Mouse (Mus musculus): Measurements from ENCODE around the gene L3mbtl4. TPM values are rescaled to one million over a fixed set of nuclear protein-coding genes. Genes with fewer than 3 reads are reported as not detected.
"Not testable (repeated sequence)": the region's sequence is repeated elsewhere in the genome, so short reads cannot be mapped to it uniquely, and the experiment has no call there.

Gene L3mbtl4
- polyA plus RNA-seq, 1 experiment, result 1.5 TPM

- DNase-seq (ENCODE audit: extremely low spot score in 1 of 2, low spot score in 1 of 2), result no peak
These were observed 97.5 kb downstream of the L3mbtl4 start for GRCm38 (mm10) chr17:68371101-68371500.

- DNase-seq (ENCODE audit: extremely low spot score in 1 of 2, low spot score in 1 of 2), result no peak
These were observed 114.9 kb downstream of the L3mbtl4 start for GRCm38 (mm10) chr17:68388481-68388880.

- DNase-seq (ENCODE audit: extremely low spot score in 1 of 2, low spot score in 1 of 2), result peak in 1 of 2 experiments; percentile 24
These were observed 132.4 kb downstream of the L3mbtl4 start for GRCm38 (mm10) chr17:68405993-68406392.

GRCm38 (mm10) chr17:68407121-68407520 is 133.5 kb downstream of the L3mbtl4 start:
- DNase-seq (ENCODE audit: extremely low spot score in 1 of 2, low spot score in 1 of 2), result not testable (repeated sequence)

GRCm38 (mm10) chr17:68422663-68423498 is 149.3 kb downstream of the L3mbtl4 start:
- DNase-seq (ENCODE audit: extremely low spot score in 1 of 2, low spot score in 1 of 2), result peak in 1 of 2 experiments; percentile 10

- no peak for DNase-seq (ENCODE audit: extremely low spot score in 1 of 2, low spot score in 1 of 2)
These were observed 160.0 kb downstream of the L3mbtl4 start for GRCm38 (mm10) chr17:68433576-68433975.

GRCm38 (mm10) chr17:68450921-68451320 is 177.3 kb downstream of the L3mbtl4 start:
- no peak for DNase-seq (ENCODE audit: extremely low spot score in 1 of 2, low spot score in 1 of 2)

GRCm38 (mm10) chr17:68461471-68461870 is 187.9 kb downstream of the L3mbtl4 start:
- DNase-seq (ENCODE audit: extremely low spot score in 1 of 2, low spot score in 1 of 2), result no peak

GRCm38 (mm10) chr17:68467311-68467710 is 193.7 kb downstream of the L3mbtl4 start:
- DNase-seq (ENCODE audit: extremely low spot score in 1 of 2, low spot score in 1 of 2), result no peak

- DNase-seq (ENCODE audit: extremely low spot score in 1 of 2, low spot score in 1 of 2), result no peak
These were observed 216.6 kb downstream of the L3mbtl4 start for GRCm38 (mm10) chr17:68490065-68490691.

GRCm38 (mm10) chr17:68492231-68492630 is 218.6 kb downstream of the L3mbtl4 start:
- peak; percentile 25 to 60 for DNase-seq (ENCODE audit: extremely low spot score in 1 of 2, low spot score in 1 of 2)

- not testable (repeated sequence) for DNase-seq (ENCODE audit: extremely low spot score in 1 of 2, low spot score in 1 of 2)
These were observed 229.4 kb downstream of the L3mbtl4 start for GRCm38 (mm10) chr17:68502998-68503397.

GRCm38 (mm10) chr17:68559698-68560097 is 286.1 kb downstream of the L3mbtl4 start:
- DNase-seq (ENCODE audit: extremely low spot score in 1 of 2, low spot score in 1 of 2), result no peak

GRCm38 (mm10) chr17:68560264-68560663 is 286.7 kb downstream of the L3mbtl4 start:
- peak in 1 of 2 experiments; percentile 20 for DNase-seq (ENCODE audit: extremely low spot score in 1 of 2, low spot score in 1 of 2)

- DNase-seq (ENCODE audit: extremely low spot score in 1 of 2, low spot score in 1 of 2), result peak; percentile 8 to 32
These were observed 298.2 kb downstream of the L3mbtl4 start for GRCm38 (mm10) chr17:68571806-68572205.

GRCm38 (mm10) chr17:68585195-68585594 is 311.6 kb downstream of the L3mbtl4 start:
- no peak for DNase-seq (ENCODE audit: extremely low spot score in 1 of 2, low spot score in 1 of 2)

GRCm38 (mm10) chr17:68591619-68592018 is 318.0 kb downstream of the L3mbtl4 start:
- no peak for DNase-seq (ENCODE audit: extremely low spot score in 1 of 2, low spot score in 1 of 2)

- peak in 1 of 2 experiments; percentile 13 for DNase-seq (ENCODE audit: extremely low spot score in 1 of 2, low spot score in 1 of 2)
These were observed 329.1 kb downstream of the L3mbtl4 start for GRCm38 (mm10) chr17:68602744-68603143.

GRCm38 (mm10) chr17:68607691-68608090 is 334.1 kb downstream of the L3mbtl4 start:
- DNase-seq (ENCODE audit: extremely low spot score in 1 of 2, low spot score in 1 of 2), result no peak

GRCm38 (mm10) chr17:68611247-68611646 is 337.6 kb downstream of the L3mbtl4 start:
- DNase-seq (ENCODE audit: extremely low spot score in 1 of 2, low spot score in 1 of 2), result no peak

GRCm38 (mm10) chr17:68625281-68625680 is 351.7 kb downstream of the L3mbtl4 start:
- DNase-seq (ENCODE audit: extremely low spot score in 1 of 2, low spot score in 1 of 2), result peak in 1 of 2 experiments; percentile 46

Measured in frontal cortex, adult 2 months (tissue).